Mouse (Mus musculus) erythroblast, adult 5-6 weeks (primary cell): ENCODE measurements around the gene Cenpp. TPM values are rescaled to one million over a fixed set of nuclear protein-coding genes. Genes with fewer than 3 reads are reported as not detected.

ENCODE experiments used
- ATAC-seq: replicated peaks from 2 replicates; pipeline ENCODE4 v1.8.0; 2016; ENCODE audit warnings: moderate number of reproducible peaks, mild to moderate bottlenecking, moderate TSS enrichment, inconsistent platforms; ENCODE audit not compliant: poor library complexity, low FRiP score, severe bottlenecking
- total RNA-seq, 2 experiments: library from RNA; stranded (forward) in 1 of 2; stranded (reverse) in 1 of 2; fragments of 150-400 nt in 1 of 2; fragments of 200-764, 138-1000 nt in 1 of 2; gene quantifications; 2 replicates each; pipeline versions ENCODE4 v1.2.3 to v1.2.4; 2015 to 2017; ENCODE audit warnings: low replicate concordance in 2 of 2

Cenpp gene
- total RNA-seq, 2 experiments from 2014 or later, result 11.2 to 16.9 TPM

DNA sequence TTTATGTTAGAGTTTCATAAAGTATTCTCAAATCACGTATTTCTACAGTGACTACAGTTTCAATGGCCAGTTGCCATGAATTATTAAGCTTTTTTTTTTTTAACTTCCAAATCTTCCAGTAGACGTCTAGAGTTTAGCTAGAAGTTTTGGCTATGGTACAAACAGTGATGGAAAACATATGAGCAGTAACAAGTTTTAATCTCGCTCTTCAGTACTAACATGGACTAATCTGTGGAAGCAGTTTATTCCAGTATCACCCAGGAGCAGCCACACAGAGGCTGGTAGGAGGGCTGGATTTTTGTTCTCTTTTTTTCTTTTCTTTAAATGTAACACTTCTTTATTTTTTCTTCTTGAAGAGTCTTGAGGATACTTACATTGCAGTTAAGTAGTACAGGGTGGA, 108.3 kb downstream of the Cenpp start, which contains the start of gene Aspn:
Gene Aspn, plus strand, starts transcription at position 165 of the 400 bp plus-strand sequence.
- no peak for ATAC-seq

GRCm38 (mm10) chr13:49538693-49539092, 113.9 kb downstream of the Cenpp start:
- ATAC-seq, result no peak

DNA sequence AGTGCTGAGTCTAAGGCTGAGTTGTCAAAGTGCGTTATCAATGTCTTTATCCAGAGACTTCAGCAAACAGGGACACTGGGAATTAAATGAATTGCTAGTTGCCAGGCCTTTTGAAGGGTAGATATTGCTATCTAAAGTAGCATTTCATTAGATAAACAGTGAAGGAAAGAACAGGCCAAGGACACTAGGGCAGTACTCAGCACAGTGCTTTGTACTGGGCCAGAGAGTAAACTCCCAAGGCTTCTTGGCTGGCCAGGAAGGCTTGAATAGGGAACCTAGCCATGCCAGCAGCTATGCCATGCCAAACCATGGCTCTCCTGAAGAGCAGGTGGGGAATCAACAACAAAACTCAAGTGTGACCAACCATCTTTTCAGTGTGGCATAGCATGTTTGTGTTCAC, 115.6 kb downstream of the Cenpp start:
- no peak for ATAC-seq

- ATAC-seq, result no peak
Measured at GRCm38 (mm10) chr13:49530636-49531035, 121.9 kb downstream of the Cenpp start.

- no peak for ATAC-seq
Measured at GRCm38 (mm10) chr13:49526235-49526634, 126.3 kb downstream of the Cenpp start.

- no peak for ATAC-seq
Measured at GRCm38 (mm10) chr13:49518761-49519160, 133.8 kb downstream of the Cenpp start.

GRCm38 (mm10) chr13:49507176-49507575, 145.4 kb downstream of the Cenpp start:
- ATAC-seq, result no peak

DNA sequence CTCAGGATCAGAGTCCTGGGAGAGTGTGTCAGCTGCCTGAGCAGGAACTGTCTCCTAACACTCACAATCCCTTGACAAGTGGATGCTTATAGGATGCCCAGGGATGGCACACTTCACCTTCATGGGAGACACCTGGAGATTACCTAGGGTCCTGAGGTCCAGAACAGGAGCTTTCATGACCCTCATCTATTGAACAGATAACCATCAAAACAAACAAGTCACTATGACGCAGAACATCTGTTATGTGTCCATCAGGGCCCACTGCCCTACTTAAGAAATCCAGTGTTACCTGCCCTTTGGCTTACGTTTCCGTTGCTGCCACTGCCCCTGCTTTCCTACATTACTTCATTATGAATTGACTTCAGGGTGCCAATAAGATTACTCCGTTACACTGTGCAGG, 146.8 kb downstream of the Cenpp start:
- no peak for ATAC-seq

DNA sequence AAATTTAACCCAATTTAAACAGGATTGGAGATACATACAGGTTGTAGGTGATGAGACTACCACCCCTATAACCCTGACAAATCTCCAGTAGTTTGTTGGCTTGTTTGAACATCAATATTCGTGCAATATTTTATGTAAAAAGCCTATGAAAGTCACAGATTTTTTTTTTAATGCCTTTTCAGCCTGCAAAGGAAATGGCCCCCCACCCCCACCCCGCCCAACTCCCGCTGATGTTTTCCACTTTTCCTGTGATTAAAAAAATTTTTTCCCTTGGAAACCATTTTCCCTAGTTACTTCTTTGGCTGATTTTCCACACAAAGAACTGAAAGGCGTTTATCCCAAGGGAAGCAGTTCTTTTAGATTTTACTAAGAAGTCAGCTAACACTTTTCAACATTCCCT, 148.1 kb downstream of the Cenpp start, which contains the start of gene Ecm2:
Gene Ecm2, plus strand, starts transcription at position 301 of the 400 bp plus-strand sequence.
- no peak for ATAC-seq

- ATAC-seq, result no peak
Measured at GRCm38 (mm10) chr13:49492376-49493368, 159.9 kb downstream of the Cenpp start, which contains the start of gene Tes3-ps. TSS of gene Tes3-ps (plus strand) at chr13:49493318.

- ATAC-seq, result no peak
Measured at GRCm38 (mm10) chr13:49485388-49485787, 167.2 kb downstream of the Cenpp start.

DNA sequence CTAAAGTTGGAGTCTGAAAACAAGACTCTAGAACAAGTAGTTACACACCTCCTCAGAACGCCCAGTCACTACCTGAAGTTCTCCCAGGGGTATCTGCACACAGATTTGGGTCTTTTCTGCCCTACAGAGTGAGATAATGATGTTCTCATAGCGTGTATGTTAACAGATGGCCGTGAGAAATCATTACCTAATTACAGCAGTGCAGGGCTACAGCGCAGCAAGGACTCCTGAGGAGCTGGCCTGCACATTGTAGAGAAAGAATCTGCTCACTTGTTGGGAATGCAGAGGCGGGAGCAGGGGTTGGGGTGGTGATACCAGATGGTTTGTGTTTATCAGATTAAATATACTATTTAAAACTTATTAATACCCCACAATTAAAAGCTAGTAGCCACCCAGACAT, 172.0 kb downstream of the Cenpp start:
- no peak for ATAC-seq

DNA sequence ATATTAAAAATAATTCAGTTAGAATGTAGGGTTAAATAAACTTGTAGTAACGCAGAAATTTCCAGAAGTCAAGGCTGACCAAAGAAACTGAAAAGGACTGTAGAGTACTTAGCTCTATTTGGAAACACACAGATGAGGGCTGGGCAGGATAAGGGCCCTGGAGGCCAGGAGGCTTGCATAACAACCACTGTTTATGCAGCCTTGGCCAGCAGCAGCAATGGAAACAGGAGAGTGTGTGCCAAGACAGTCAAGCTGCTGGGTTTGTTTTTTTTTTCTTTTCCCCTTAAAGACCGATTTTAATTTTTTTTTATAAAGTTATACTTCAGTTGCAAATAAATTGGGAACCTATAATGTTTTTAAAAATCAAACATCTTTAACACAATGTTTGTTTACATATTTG, 172.5 kb downstream of the Cenpp start:
- ATAC-seq, result no peak

GRCm38 (mm10) chr13:49479399-49479798, 173.2 kb downstream of the Cenpp start:
- no peak for ATAC-seq

GRCm38 (mm10) chr13:49478851-49479374, 173.7 kb downstream of the Cenpp start:
- no peak for ATAC-seq

DNA sequence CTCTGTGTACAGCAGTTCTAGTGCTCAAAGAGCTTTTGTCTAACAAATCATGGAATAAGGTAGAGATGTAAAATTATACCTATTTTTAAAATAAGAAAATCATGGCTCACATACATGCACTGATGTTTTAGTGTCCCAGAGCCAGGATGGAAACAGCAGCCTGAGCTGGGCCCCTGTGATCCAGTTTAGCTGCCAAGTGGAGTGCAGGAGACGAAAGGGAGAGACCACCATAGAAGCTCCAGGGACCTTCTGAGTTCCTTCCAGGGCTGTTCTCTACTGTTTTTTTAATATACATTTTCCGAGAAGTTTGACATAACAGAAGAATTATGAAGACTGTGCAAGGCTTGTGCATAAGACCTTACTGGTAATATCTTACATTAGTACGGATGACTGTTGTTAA, 174.7 kb downstream of the Cenpp start:
- ATAC-seq, result no peak

GRCm38 (mm10) chr13:49472676-49473005, 179.9 kb downstream of the Cenpp start:
- ATAC-seq, result no peak

DNA sequence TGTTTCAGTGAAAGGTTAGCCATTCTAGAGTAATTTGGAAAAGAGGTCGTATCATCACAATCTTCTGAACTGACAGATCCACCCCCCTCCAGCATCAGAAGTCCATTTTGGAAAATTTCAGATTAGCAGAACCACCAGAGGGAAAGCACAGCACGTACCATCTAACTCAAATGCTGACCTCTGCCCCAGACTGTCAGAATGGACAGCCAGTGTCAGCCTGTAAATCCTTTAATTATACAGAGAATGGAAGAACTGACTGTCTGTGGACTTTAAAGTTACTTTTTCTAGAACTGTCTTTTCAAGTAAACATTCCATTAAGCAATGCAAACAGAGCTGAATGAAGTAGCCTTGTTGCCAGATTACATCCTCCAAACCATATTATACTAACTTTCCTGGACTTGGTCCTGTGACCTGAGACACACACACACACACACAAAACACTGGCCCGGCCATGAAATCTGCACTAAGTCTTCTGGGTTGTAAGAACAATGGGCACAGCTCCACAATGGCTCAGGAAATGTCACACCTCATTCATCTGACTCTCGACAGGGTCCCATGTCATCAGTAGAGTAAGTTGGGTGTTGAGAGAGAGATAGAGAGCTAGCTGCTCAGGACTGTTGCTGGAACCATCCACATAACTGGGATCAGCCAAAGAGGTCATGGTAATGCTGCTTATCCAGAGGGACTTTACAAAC, 180.5 kb downstream of the Cenpp start:
- ATAC-seq, result no peak

GRCm38 (mm10) chr13:49470806-49471205, 181.8 kb downstream of the Cenpp start:
- ATAC-seq, result no peak

DNA sequence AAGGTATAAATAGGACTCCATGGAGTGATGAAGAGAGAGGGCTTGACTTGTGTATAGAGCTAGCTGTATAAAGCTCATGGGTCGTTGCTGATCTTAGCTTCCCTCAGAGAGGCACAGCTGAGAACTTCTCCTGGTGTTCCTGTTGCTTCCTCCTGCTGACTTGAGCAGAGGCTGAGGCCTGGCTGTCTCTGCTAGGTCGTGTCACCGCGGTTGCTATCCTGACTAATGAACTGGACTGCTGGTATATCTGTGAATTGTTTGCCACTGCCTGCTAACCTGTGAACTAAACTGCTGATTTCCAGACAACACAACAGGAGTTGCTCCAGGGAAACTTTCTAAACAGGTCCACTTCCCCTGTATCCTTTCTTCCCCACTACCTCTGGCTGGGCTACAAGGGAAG, 182.3 kb downstream of the Cenpp start:
- no peak for ATAC-seq

- no peak for ATAC-seq
Measured at GRCm38 (mm10) chr13:49469002-49469401, 183.6 kb downstream of the Cenpp start.
